Mouse (Mus musculus) hindbrain, embryonic 11.5 days (tissue): ENCODE data around the gene Fthl17a. TPM values are rescaled to one million over a fixed set of nuclear protein-coding genes. Genes with fewer than 3 reads are reported as not detected.

Experiments
- ATAC-seq: fragments of 200-750 bp; cut with Nextera tagmentation; 2 replicates; pipeline ENCODE4 v1.8.0; 2017; ENCODE audit warnings: mild to moderate bottlenecking, moderate TSS enrichment, moderate library complexity; ENCODE audit not compliant: low FRiP score
- DNase-seq: peaks from one replicate; pipeline ENCODE4 v3.0.0-alpha.2; 2015; ENCODE audit warnings: low spot score
- H3K27ac ChIP-seq: fragments of 300-500 bp; sonication (generic); 2 replicates; pipeline ENCODE4 v1.5.1; 2014; ENCODE audit warnings: mild to moderate bottlenecking, low read depth, low read length
- H3K27me3 ChIP-seq: fragments of 300-500 bp; sonication (generic); 2 replicates; pipeline ENCODE4 v1.6.1; 2014; ENCODE audit warnings: mild to moderate bottlenecking, low read length, moderate library complexity, mixed read lengths; ENCODE audit not compliant: control insufficient read depth, insufficient read depth
- H3K36me3 ChIP-seq: fragments of 300-500 bp; sonication (generic); 2 replicates; pipeline ENCODE4 v1.6.1; 2014; ENCODE audit warnings: mild to moderate bottlenecking, low read length, moderate library complexity, mixed read lengths; ENCODE audit not compliant: control insufficient read depth, insufficient read depth
- H3K4me1 ChIP-seq: fragments of 300-500 bp; sonication (generic); replicated peaks from 2 replicates; pipeline ENCODE4 v1.6.1; 2014; ENCODE audit warnings: low read length, mixed read lengths; ENCODE audit not compliant: control insufficient read depth, insufficient read depth
- H3K4me2 ChIP-seq: fragments of 300-500 bp; sonication (generic); replicated peaks from 2 replicates; pipeline ENCODE4 v1.6.1; 2014; ENCODE audit warnings: mild to moderate bottlenecking, low read depth, low read length
- H3K4me3 ChIP-seq: fragments of 300-500 bp; sonication (generic); 2 replicates; pipeline ENCODE4 v1.5.1; 2014; ENCODE audit warnings: low read depth, low read length
- H3K9ac ChIP-seq: fragments of 300-500 bp; sonication (generic); 2 replicates; pipeline ENCODE4 v1.6.1; 2014; ENCODE audit warnings: low read depth, low read length
- H3K9me3 ChIP-seq: fragments of 300-500 bp; sonication (generic); 2 replicates; pipeline ENCODE4 v1.6.1; 2016; ENCODE audit warnings: low read length; ENCODE audit not compliant: control insufficient read depth
- WGBS: fragments of 180-500 bp; shearing (Covaris S2); extraction: QIAGEN DNeasy Blood & Tissue Kit; methylation state at CpG from one replicate; pipeline ENCODE4 v1.1.7; 2014; 5-methylcytosine and 5-hydroxymethylcytosine counted together
- polyA plus RNA-seq: library from polyadenylated mRNA; unstranded; fragments of >200 nt; fragmentation: Nextera tagmentation; extraction: Ambion mirVana; gene quantifications from 2 replicates; pipeline ENCODE4 v1.2.1, GENCODE M21; 2014

Fthl17a gene
- polyA plus RNA-seq, 1 experiment from 2014 or later, result not detected

DNA sequence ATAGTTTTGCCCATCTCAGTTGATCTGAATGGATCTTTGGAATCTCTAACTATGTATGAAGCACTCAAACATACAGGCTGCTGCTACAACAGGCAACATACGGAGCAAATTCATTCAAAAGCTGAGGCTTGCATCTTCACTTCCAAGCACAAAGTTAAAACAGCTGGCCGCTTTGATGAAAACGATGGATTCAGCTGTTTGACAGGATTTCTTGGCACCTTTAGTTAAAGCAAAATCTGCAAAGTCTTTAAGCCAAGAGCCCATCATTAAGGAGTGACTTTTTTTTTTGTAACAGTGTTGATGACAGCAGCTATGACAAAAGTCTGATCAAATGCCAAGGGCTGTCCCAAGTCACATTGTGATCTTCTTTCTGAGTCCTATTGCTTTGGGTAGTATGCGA is 69.1 kb downstream of the Fthl17a start:
- Histone ChIP-seq H3K4me1 (no peaks in the 10 kb centered on the region), H3K4me3 (no peak overlapping the region), H3K27me3 (no peaks in the 10 kb centered on the region), H3K4me2 (no peak overlapping the region), H3K27ac (no peak overlapping the region), H3K9ac (no peak overlapping the region), H3K36me3 (no peaks in the 10 kb centered on the region), H3K9me3 (no peaks in the 10 kb centered on the region)
- peak; percentile 0 for DNase-seq
- 87% methylated on average over 4 of the region's 4 CpGs for WGBS
- no peak for ATAC-seq

DNA sequence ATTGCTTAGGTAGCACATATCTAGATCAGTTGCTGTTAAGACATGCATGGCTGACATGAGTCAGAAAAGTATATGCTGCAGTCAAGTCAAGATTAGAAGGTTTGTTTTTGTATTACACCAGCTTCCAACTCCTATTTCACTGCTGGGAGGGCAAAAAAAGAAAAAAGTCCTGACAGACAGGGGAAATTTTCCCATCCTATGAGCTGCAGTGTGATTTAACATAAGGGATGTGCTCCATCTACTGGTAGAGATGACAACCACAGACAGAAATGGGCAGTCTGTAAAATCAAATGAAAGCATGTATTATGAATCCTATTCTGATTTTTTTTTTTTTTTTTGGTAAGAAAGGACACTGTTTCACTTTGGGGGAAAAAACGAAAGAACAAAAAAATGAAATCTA is 69.7 kb downstream of the Fthl17a start:
- Histone ChIP-seq H3K27ac (no peak overlapping the region), H3K4me1 (no peaks in the 10 kb centered on the region), H3K9me3 (no peaks in the 10 kb centered on the region), H3K27me3 (no peaks in the 10 kb centered on the region), H3K4me3 (no peak overlapping the region), H3K9ac (no peak overlapping the region), H3K36me3 (no peaks in the 10 kb centered on the region), H3K4me2 (no peak overlapping the region)
- WGBS, result 48% methylated on average over 1 of the region's 1 CpGs
- ATAC-seq (no peak), DNase-seq (peak; percentile 23)
